Mouse (Mus musculus): ENCODE measurements around the gene Rcor2.

The Rcor2 gene

GRCm38 (mm10) chr19:7267091-7267741 is at the start of gene Rcor2:
Rcor2 (plus strand) TSS chr19:7267325.
- DNase-seq (ENCODE audit: low spot score in 2 of 2), result peak; percentile 86 to 87

GRCm38 (mm10) chr19:7217926-7218267 is 49.2 kb upstream of the Rcor2 start:
- no peak for DNase-seq (ENCODE audit: low spot score in 2 of 2)

- no peak for DNase-seq (ENCODE audit: low spot score in 2 of 2)
These were observed 48.4 kb upstream of the Rcor2 start for GRCm38 (mm10) chr19:7218753-7219152.

GRCm38 (mm10) chr19:7222196-7222595 is 44.9 kb upstream of the Rcor2 start:
- DNase-seq (ENCODE audit: low spot score in 2 of 2), result no peak

GRCm38 (mm10) chr19:7223488-7223887 is 43.6 kb upstream of the Rcor2 start:
- DNase-seq (ENCODE audit: low spot score in 2 of 2), result no peak

- DNase-seq (ENCODE audit: low spot score in 2 of 2), result no peak
These were observed 42.9 kb upstream of the Rcor2 start for GRCm38 (mm10) chr19:7224253-7224652.

- no peak for DNase-seq (ENCODE audit: low spot score in 2 of 2)
These were observed 41.9 kb upstream of the Rcor2 start for GRCm38 (mm10) chr19:7225096-7225690.

- no peak for DNase-seq (ENCODE audit: low spot score in 2 of 2)
These were observed 40.6 kb upstream of the Rcor2 start for GRCm38 (mm10) chr19:7226511-7226914.

- DNase-seq (ENCODE audit: low spot score in 2 of 2), result peak; percentile 71 to 80
These were observed 32.4 kb upstream of the Rcor2 start for GRCm38 (mm10) chr19:7234537-7235221.

- no peak for DNase-seq (ENCODE audit: low spot score in 2 of 2)
These were observed 31.7 kb upstream of the Rcor2 start for GRCm38 (mm10) chr19:7235461-7235860.

- DNase-seq (ENCODE audit: low spot score in 2 of 2), result no peak
These were observed 31.1 kb upstream of the Rcor2 start for GRCm38 (mm10) chr19:7236011-7236410.

- DNase-seq (ENCODE audit: low spot score in 2 of 2), result no peak
These were observed 30.4 kb upstream of the Rcor2 start for GRCm38 (mm10) chr19:7236742-7237141.

GRCm38 (mm10) chr19:7239574-7239973 is 27.6 kb upstream of the Rcor2 start:
- DNase-seq (ENCODE audit: low spot score in 2 of 2), result no peak

GRCm38 (mm10) chr19:7240291-7240690 is 26.8 kb upstream of the Rcor2 start:
- no peak for DNase-seq (ENCODE audit: low spot score in 2 of 2)

GRCm38 (mm10) chr19:7240782-7241690 is 26.1 kb upstream of the Rcor2 start, which contains the start of gene Naa40:
Naa40 (minus strand) TSS chr19:7241183.
- peak; percentile 85 to 88 for DNase-seq (ENCODE audit: low spot score in 2 of 2)

GRCm38 (mm10) chr19:7246021-7246420 is 21.1 kb upstream of the Rcor2 start:
- DNase-seq (ENCODE audit: low spot score in 2 of 2), result no peak

- DNase-seq (ENCODE audit: low spot score in 2 of 2), result no peak
These were observed 9.2 kb upstream of the Rcor2 start for GRCm38 (mm10) chr19:7257881-7258280.

GRCm38 (mm10) chr19:7261476-7261875 is 5.6 kb upstream of the Rcor2 start:
- no peak for DNase-seq (ENCODE audit: low spot score in 2 of 2)

- no peak for DNase-seq (ENCODE audit: low spot score in 2 of 2)
These were observed 5.2 kb upstream of the Rcor2 start for GRCm38 (mm10) chr19:7261964-7262363.

- no peak for DNase-seq (ENCODE audit: low spot score in 2 of 2)
These were observed 4.5 kb upstream of the Rcor2 start for GRCm38 (mm10) chr19:7262592-7262991.

GRCm38 (mm10) chr19:7264088-7264765 is 2.9 kb upstream of the Rcor2 start:
- peak in 1 of 2 experiments; percentile 75 for DNase-seq (ENCODE audit: low spot score in 2 of 2)

Measured in heart, adult 9 months (tissue).